Mouse (Mus musculus) limb, embryonic 13.5 days (tissue): ENCODE data around the gene Nemp1. TPM values are rescaled to one million over a fixed set of nuclear protein-coding genes. Genes with fewer than 3 reads are reported as not detected.
"Not testable (repeated sequence)": the region's sequence is repeated elsewhere in the genome, so short reads cannot be mapped to it uniquely, and the experiment has no call there.

ENCODE experiments used
- ATAC-seq: fragments of 200-750 bp; cut with Nextera tagmentation; 2 replicates; pipeline ENCODE4 v1.8.0; 2017; ENCODE audit warnings: low read depth, moderate number of reproducible peaks, moderate TSS enrichment; ENCODE audit not compliant: low FRiP score
- H3K27ac ChIP-seq: fragments of 300-500 bp; sonication (generic); 2 replicates; pipeline ENCODE4 v1.5.1; 2015; ENCODE audit warnings: inconsistent platforms, mild to moderate bottlenecking, moderate library complexity
- H3K27me3 ChIP-seq: fragments of 300-500 bp; sonication (generic); 2 replicates; pipeline ENCODE4 v1.6.1; 2015; ENCODE audit warnings: mild to moderate bottlenecking, inconsistent platforms
- H3K36me3 ChIP-seq: fragments of 300-500 bp; sonication (generic); 2 replicates; pipeline ENCODE4 v1.6.1; 2015; ENCODE audit warnings: inconsistent platforms, mild to moderate bottlenecking, moderate library complexity
- H3K4me1 ChIP-seq: fragments of 300-500 bp; sonication (generic); 2 replicates; pipeline ENCODE4 v1.6.1; 2015; ENCODE audit warnings: inconsistent platforms
- H3K4me2 ChIP-seq: fragments of 300-500 bp; sonication (generic); replicated peaks from 2 replicates; pipeline ENCODE4 v1.6.1; 2015; ENCODE audit warnings: inconsistent platforms, mild to moderate bottlenecking, moderate library complexity
- H3K4me3 ChIP-seq: fragments of 300-500 bp; sonication (generic); 2 replicates; pipeline ENCODE4 v1.5.1; 2015; ENCODE audit warnings: moderate library complexity, mild to moderate bottlenecking, inconsistent platforms
- H3K9ac ChIP-seq: fragments of 300-500 bp; sonication (generic); 2 replicates; pipeline ENCODE4 v1.6.1; 2015; ENCODE audit warnings: mild to moderate bottlenecking, inconsistent platforms
- H3K9me3 ChIP-seq: fragments of 300-500 bp; sonication (generic); 2 replicates; pipeline ENCODE4 v1.6.1; 2016; ENCODE audit warnings: inconsistent platforms
- WGBS: fragments of 180-500 bp; shearing (Covaris S2); methylation state at CpG from one replicate; pipeline ENCODE4 v1.1.7; 2015; 5-methylcytosine and 5-hydroxymethylcytosine counted together
- polyA plus RNA-seq: library from polyadenylated mRNA; unstranded; fragments of >200 nt; fragmentation: Nextera tagmentation; extraction: Ambion mirVana; gene quantifications from 2 replicates; pipeline ENCODE4 v1.2.1, GENCODE M21; 2015

Nemp1 gene
- polyA plus RNA-seq, 1 experiment from 2014 or later, result 9.9 TPM

DNA sequence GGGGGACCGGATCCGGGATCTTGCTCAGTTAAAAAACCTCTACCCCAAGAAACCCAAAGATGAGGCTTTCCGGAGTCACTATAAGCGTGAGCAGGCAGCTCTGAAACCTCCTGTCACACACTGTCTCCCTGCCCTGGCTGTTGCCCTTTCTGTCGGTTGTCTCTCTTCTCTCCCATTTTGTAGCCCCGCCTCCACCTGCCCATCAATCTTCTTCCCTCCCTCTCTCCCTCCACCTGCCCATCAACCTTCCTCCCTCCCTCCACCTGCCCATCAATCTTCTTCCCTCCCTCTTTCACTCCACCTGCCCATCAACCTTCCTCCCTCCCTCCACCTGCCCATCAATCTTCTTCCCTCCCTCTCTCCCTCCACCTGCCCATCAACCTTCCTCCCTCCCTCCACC lies 9.1 kb upstream of the Nemp1 start:
- H3K36me3 ChIP-seq, result peaks cover 43% of the 10 kb centered on the region
- not testable (repeated sequence) for ATAC-seq

GRCm38 (mm10) chr10:127658076-127658475 lies 8.6 kb upstream of the Nemp1 start:
- Histone ChIP-seq H3K36me3 (peaks cover 47% of the 10 kb centered on the region), H3K9ac (no peak overlapping the region), H3K4me2 (0 out of 2 replicates have a peak overlapping the region, but pooled peaks have one; percentile 3), H3K9me3 (no peaks in the 10 kb centered on the region), H3K4me1 (peaks cover 34% of the 10 kb centered on the region), H3K27me3 (no peaks in the 10 kb centered on the region), H3K27ac (no peak overlapping the region), H3K4me3 (no peak overlapping the region)
- 19% methylated on average over 6 of the region's 6 CpGs for WGBS
- ATAC-seq, result no peak

More for the DNA sequence above, 9.1 kb upstream of the Nemp1 start:
- H3K4me1 ChIP-seq, result peaks cover 30% of the 10 kb centered on the region
- not testable (repeated sequence) for H3K27ac ChIP-seq, H3K4me3 ChIP-seq, H3K9me3 ChIP-seq, H3K9ac ChIP-seq, H3K27me3 ChIP-seq, H3K4me2 ChIP-seq
- WGBS, result 51% methylated on average over 6 of the region's 6 CpGs

DNA sequence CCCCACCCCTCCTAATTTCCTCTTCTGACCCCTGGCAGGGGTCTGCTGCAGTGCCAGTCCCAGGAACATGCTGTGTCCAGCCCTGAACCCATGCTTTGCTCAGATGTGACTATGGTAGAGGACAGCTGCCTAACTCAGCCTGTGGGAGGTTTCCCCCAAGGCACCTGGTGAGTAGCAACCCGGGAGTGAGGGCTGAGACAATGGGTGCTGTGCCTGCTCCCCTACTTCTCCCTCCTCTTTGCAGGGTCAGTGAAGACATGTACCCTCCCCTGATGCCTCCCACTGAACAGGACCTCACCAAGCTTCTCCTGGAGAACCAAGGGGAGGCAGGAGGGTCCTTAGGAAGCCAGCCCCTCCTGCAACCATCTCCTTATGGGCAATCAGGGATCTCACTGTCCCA lies 7.2 kb upstream of the Nemp1 start:
- Histone ChIP-seq H3K4me1 (peaks cover 49% of the 10 kb centered on the region), H3K27me3 (no peaks in the 10 kb centered on the region), H3K27ac (no peak overlapping the region), H3K9ac (0 out of 2 replicates have a peak overlapping the region, but pooled peaks have one; percentile 2), H3K9me3 (no peaks in the 10 kb centered on the region), H3K4me3 (no peak overlapping the region), H3K4me2 (no peak overlapping the region), H3K36me3 (peaks cover 61% of the 10 kb centered on the region)
- 58% methylated on average over 1 of the region's 1 CpGs for WGBS
- ATAC-seq, result no peak

DNA sequence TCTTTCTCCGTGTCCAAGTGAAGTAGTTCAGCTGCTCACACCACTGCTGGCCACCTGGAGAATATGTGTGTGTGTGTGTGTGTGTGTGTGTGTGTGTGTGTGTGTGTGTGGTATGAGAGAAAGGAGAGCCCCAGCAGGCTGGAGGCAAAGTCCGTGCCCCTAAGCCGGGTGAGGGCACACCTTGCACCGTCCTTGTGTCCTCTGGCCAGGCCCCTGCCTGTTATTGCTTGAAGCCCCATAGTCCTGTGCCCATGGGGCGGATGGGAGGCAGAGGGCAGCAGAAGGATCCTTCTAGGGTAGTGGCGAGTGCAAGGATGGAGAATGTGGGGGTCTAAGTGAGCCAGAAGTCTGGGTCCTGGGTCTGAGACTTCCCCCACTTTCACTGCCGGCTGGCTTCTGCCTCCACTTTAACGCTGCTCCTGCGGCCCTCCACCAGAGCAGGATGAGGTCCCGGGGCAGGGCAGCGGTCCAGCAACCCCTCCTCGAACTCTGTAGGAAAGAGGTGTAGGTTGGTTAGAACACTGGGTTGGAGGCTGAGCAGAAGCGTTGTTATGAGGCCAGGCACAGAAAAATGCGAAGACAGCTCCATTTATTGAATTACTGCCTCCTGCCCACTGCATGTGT lies 5.3 kb upstream of the Nemp1 start:
- no peak for ATAC-seq
- Histone ChIP-seq H3K4me2 (peak overlapping the region; percentile 94), H3K36me3 (peaks cover 55% of the 10 kb centered on the region), H3K4me3 (peak overlapping the region; percentile 25), H3K27ac (peak overlapping the region; percentile 85; the same call in 1 of the 2 replicates), H3K27me3 (no peaks in the 10 kb centered on the region), H3K9ac (peak overlapping the region; percentile 56), H3K4me1 (peaks cover 55% of the 10 kb centered on the region), H3K9me3 (no peaks in the 10 kb centered on the region)
- WGBS, result 27% methylated on average over 14 of the region's 14 CpGs

DNA sequence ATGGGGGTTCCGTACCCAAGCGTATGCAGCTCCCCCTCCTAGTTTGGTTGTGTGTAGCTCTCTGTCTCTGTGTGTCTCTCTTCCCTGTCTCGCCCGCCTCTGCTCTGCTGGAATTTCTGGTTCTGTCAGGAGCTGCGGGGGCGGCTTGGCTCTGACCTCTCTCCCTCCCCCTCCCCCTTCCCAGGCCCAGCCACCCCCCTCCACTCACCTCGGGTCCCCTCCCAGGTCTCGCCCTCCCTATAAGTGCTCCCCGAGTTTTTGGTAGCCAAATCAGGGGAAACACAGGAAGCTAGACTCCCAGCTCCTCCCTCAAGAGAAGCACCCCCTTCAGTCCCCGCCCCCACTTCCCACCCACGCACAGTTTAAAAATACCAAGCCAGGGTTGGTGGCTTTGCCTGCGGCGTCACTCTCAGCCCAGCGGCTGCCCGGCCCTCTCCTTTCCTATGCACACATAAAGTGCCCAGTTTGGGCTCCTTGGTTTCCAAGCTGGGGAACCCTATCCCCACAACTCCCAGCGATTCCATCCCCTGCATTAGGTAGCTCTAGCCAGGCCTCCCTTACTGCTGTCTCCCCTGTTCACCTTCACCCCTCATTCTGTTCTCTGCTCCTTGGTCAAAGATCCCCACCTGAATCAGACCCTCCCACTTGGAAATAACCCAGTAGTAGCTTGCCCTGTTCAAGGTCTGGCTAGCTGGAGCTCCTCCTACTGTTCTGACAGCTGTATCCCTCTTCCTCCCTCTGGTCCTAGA lies 4.6 kb upstream of the Nemp1 start:
- Histone ChIP-seq H3K4me1 (peaks cover 55% of the 10 kb centered on the region), H3K4me2 (peak overlapping the region; percentile 94), H3K4me3 (peak overlapping the region; percentile 25), H3K27ac (peak overlapping the region; percentile 85), H3K9me3 (no peaks in the 10 kb centered on the region), H3K9ac (peak overlapping the region; percentile 56), H3K36me3 (peaks cover 55% of the 10 kb centered on the region), H3K27me3 (no peaks in the 10 kb centered on the region)
- no peak for ATAC-seq
- WGBS, result 9% methylated on average over 16 of the region's 16 CpGs

- Histone ChIP-seq H3K9ac (peak overlapping the region; percentile 94), H3K4me2 (peak overlapping the region; percentile 94), H3K36me3 (peaks cover 55% of the 10 kb centered on the region), H3K27me3 (no peaks in the 10 kb centered on the region), H3K9me3 (no peaks in the 10 kb centered on the region), H3K4me3 (peak overlapping the region; percentile 25), H3K27ac (peak overlapping the region; percentile 85), H3K4me1 (peaks cover 55% of the 10 kb centered on the region)
- ATAC-seq, result no peak
- 18% methylated on average over 19 of the region's 19 CpGs for WGBS
Observed at GRCm38 (mm10) chr10:127662666-127663253, 3.9 kb upstream of the Nemp1 start.

DNA sequence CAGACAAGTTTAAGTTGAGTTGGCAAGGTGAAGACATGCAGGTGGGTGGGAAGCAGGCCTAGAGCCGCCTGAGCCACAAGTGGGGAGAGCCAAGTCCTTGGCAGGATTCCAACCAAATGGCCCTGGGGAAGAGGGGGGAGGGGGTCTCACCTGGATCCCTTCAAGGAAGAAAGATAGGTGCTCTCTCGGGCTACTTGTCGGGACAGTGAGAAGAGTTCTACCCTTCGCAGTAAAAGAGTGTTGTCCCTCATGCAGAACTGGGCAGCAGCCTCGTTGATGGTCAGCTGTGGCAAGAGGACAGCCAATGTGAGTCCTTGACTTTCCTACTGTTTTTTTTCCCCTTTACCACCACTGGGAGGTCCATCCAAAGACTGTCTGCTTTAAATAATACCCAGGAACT lies 3.1 kb upstream of the Nemp1 start:
- ATAC-seq, result no peak
- peaks cover 54% of the 10 kb centered on the region for H3K4me1 ChIP-seq
- peaks cover 55% of the 10 kb centered on the region for H3K36me3 ChIP-seq
- no peaks in the 10 kb centered on the region for H3K9me3 ChIP-seq
- peak overlapping the region; percentile 86 for H3K4me3 ChIP-seq
- 9% methylated on average over 5 of the region's 5 CpGs for WGBS
- peak overlapping the region; percentile 94 for H3K9ac ChIP-seq
- peak overlapping the region; percentile 85; the same call in 1 of the 2 replicates for H3K27ac ChIP-seq
- H3K4me2 ChIP-seq, result peak overlapping the region; percentile 94
- H3K27me3 ChIP-seq, result no peaks in the 10 kb centered on the region

DNA sequence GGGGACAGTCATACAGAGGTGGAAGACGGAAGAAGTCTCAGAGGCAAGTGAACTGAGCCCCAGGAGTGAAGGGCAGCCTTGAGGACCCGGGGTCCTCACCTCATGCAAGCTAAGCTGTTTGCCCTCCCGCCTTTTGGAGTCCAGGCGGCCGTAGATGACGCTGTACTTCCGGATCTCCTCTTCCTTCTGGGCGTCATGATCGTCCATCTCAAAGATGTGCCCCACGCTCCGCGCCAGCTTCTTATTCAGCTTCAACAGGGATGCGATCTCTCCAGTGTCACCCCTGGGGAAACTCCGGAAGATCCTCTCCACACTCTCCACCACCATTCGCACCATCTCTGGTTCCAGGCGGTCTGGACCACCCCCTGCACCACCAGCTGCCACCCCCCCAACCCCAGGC lies 2.5 kb upstream of the Nemp1 start:
- WGBS, result 27% methylated on average over 16 of the region's 16 CpGs
- ATAC-seq, result no peak
- Histone ChIP-seq H3K27me3 (no peaks in the 10 kb centered on the region), H3K4me3 (peak overlapping the region; percentile 86), H3K9ac (peak overlapping the region; percentile 94), H3K4me1 (peaks cover 57% of the 10 kb centered on the region), H3K36me3 (peaks cover 55% of the 10 kb centered on the region), H3K9me3 (no peaks in the 10 kb centered on the region), H3K4me2 (peak overlapping the region; percentile 94), H3K27ac (peak overlapping the region; percentile 85; the same call in 1 of the 2 replicates)

GRCm38 (mm10) chr10:127664891-127665290 lies 1.8 kb upstream of the Nemp1 start:
- peak overlapping the region; percentile 86 for H3K4me3 ChIP-seq
- ATAC-seq, result no peak
- H3K4me2 ChIP-seq, result peak overlapping the region; percentile 94
- H3K27me3 ChIP-seq, result no peaks in the 10 kb centered on the region
- peak overlapping the region; percentile 100; the same call in 1 of the 2 replicates for H3K27ac ChIP-seq
- peak overlapping the region; percentile 94 for H3K9ac ChIP-seq
- peaks cover 50% of the 10 kb centered on the region for H3K36me3 ChIP-seq
- peaks cover 63% of the 10 kb centered on the region for H3K4me1 ChIP-seq
- H3K9me3 ChIP-seq, result no peaks in the 10 kb centered on the region
- 20% methylated on average over 13 of the region's 13 CpGs for WGBS

- 4% methylated on average over 14 of the region's 14 CpGs for WGBS
- Histone ChIP-seq H3K4me1 (peaks cover 67% of the 10 kb centered on the region), H3K4me2 (peak overlapping the region; percentile 94), H3K27me3 (no peaks in the 10 kb centered on the region), H3K9ac (peak overlapping the region; percentile 94), H3K27ac (peak overlapping the region; percentile 100), H3K36me3 (peaks cover 43% of the 10 kb centered on the region), H3K4me3 (peak overlapping the region; percentile 86), H3K9me3 (no peaks in the 10 kb centered on the region)
- no peak for ATAC-seq
Observed at GRCm38 (mm10) chr10:127665366-127666181, 1.1 kb upstream of the Nemp1 start.

DNA sequence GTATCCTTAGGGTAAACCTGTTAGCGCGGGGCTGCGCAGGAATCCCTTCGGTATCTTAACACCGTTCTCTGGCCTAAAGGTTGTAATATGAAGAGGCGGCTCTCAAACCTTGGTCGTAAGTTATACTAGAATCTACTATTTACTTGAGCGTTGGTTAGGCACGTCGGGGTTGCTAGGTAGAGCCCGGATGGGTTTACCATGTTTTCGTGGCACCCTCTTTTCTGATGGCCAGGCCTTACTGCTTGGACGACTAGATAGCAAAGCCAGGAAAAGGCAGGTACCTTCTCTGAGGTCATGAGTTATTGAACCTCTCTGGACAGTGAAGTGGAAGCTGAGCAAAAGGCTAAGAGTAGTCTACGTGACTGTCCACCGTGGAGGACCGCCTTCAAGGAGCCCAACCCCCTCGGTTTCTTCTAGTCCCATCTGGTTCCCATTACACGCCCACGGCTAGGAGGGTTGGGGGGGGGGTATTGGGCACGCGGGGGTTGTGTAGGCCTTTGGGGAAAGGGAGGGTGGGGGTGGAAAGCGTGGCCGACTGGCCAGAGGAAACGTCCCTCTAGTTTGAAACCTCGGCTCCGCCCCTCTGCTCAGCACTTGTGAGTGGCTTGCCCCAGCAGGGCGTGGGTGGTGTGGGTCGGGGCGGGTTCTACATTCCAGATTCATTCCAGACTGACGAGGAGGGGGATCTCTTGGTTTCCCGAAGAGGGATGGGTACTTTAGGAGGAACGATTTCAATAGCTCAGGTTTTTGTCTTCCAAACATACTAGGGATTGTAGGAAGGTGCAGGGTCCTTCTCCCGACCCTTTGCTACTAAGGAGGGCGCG lies 780 bp downstream of the Nemp1 start:
- Histone ChIP-seq H3K4me3 (peak overlapping the region; percentile 86), H3K36me3 (peaks cover 25% of the 10 kb centered on the region), H3K27me3 (no peaks in the 10 kb centered on the region), H3K9ac (peak overlapping the region; percentile 94), H3K27ac (peak overlapping the region; percentile 100), H3K4me1 (peaks cover 50% of the 10 kb centered on the region), H3K4me2 (peak overlapping the region; percentile 94), H3K9me3 (no peaks in the 10 kb centered on the region)
- under 1% methylated on average over 35 of the region's 35 CpGs for WGBS
- peak; percentile 79 for ATAC-seq
